Mouse (Mus musculus) embryonic facial prominence, embryonic 11.5 days (tissue): ENCODE results near the gene Btnl10. TPM values are rescaled to one million over a fixed set of nuclear protein-coding genes. Genes with fewer than 3 reads are reported as not detected.

Source experiments
- microRNA-seq: library from miRNA; unstranded; fragments of <30 nt; microRNA quantifications from one replicate; pipeline ENCODE4, GENCODE M21; 2016; ENCODE audit warnings: borderline number of aligned reads
- polyA plus RNA-seq: library from polyadenylated mRNA; unstranded; fragments of >200 nt; fragmentation: Nextera tagmentation; extraction: Ambion mirVana; gene quantifications from 2 replicates; pipeline ENCODE4 v1.2.1, GENCODE M21; 2014

Btnl10 gene
- polyA plus RNA-seq, 1 experiment from 2014 or later, result 0.04 TPM

Small RNAs within 50 kb of the gene (microRNA-seq; reads per million reads assigned to microRNA genes)
- gene Gm44313, result not detected

Other genes with a start within 250 kb of the Btnl10 start
- not detected in 2 replicates for gene Olfr320, start 236.8 kb upstream of the Btnl10 start, polyA plus RNA-seq
- gene Olfr319, start 218.7 kb upstream of the Btnl10 start, polyA plus RNA-seq, result not detected in 2 replicates
- gene Olfr318, start 193.9 kb upstream of the Btnl10 start, polyA plus RNA-seq, result not detected in 2 replicates
- gene Olfr317, start 178.7 kb upstream of the Btnl10 start, polyA plus RNA-seq, result not detected in 2 replicates
- gene Olfr316, start 165.2 kb upstream of the Btnl10 start, polyA plus RNA-seq, result not detected in 2 replicates
- gene Olfr315, start 144.7 kb upstream of the Btnl10 start, polyA plus RNA-seq, result not detected in 2 replicates
- not detected in 2 replicates for gene Olfr314, start 135.0 kb upstream of the Btnl10 start, polyA plus RNA-seq
- gene Fam183b, start 115.9 kb upstream of the Btnl10 start, polyA plus RNA-seq, result 2.2 and 2.6 TPM in 2 replicates
- gene Olfr313, start 102.9 kb upstream of the Btnl10 start, polyA plus RNA-seq, result not detected in 2 replicates
- not detected in 2 replicates for gene Olfr312, start 88.7 kb upstream of the Btnl10 start, polyA plus RNA-seq
- not detected in 2 replicates for gene Olfr311, start 78.7 kb upstream of the Btnl10 start, polyA plus RNA-seq
- 14.2 and 14.4 TPM in 2 replicates for gene Gm12258, start 70.8 kb upstream of the Btnl10 start, polyA plus RNA-seq
- gene 2810021J22Rik, start 50.7 kb upstream of the Btnl10 start, polyA plus RNA-seq, result 10.4 and 11.2 TPM in 2 replicates
- gene Zfp39, start 13.7 kb upstream of the Btnl10 start, polyA plus RNA-seq, result 7.6 and 8.3 TPM in 2 replicates
- gene Rnf187, start 21.0 kb downstream of the Btnl10 start, polyA plus RNA-seq, result 315 and 331 TPM in 2 replicates
- gene Hist3h2ba, start 31.0 kb downstream of the Btnl10 start, polyA plus RNA-seq, result 45.1 and 52.2 TPM in 2 replicates
- 33.0 and 35.0 TPM in 2 replicates for gene Hist3h2a, start 36.8 kb downstream of the Btnl10 start, polyA plus RNA-seq
- gene Trim17, start 36.8 kb downstream of the Btnl10 start, polyA plus RNA-seq, result 0.14 and 0.39 TPM in 2 replicates
- gene Trim11, start 60.2 kb downstream of the Btnl10 start, polyA plus RNA-seq, result 15.0 and 18.4 TPM in 2 replicates
- gene Obscn, start 218.5 kb downstream of the Btnl10 start, polyA plus RNA-seq, result 0.04 and 0.62 TPM in 2 replicates
- gene Iba57, start 245.8 kb downstream of the Btnl10 start, polyA plus RNA-seq, result 1.5 and 2.6 TPM in 2 replicates